Mouse (Mus musculus) stomach, postnatal 0 days (tissue): Measurements from ENCODE around the gene Stra6.

ENCODE experiments used
- CTCF ChIP-seq: IDR thresholded peaks from 2 replicates; pipeline ENCODE4 v1.5.1; 2016; ENCODE audit warnings: antibody characterized with exemption, low read depth, mild to moderate bottlenecking, moderate library complexity
- EP300 ChIP-seq: optimal IDR thresholded peaks from 2 replicates; pipeline ENCODE3; 2016; ENCODE audit warnings: antibody characterized with exemption

DNA sequence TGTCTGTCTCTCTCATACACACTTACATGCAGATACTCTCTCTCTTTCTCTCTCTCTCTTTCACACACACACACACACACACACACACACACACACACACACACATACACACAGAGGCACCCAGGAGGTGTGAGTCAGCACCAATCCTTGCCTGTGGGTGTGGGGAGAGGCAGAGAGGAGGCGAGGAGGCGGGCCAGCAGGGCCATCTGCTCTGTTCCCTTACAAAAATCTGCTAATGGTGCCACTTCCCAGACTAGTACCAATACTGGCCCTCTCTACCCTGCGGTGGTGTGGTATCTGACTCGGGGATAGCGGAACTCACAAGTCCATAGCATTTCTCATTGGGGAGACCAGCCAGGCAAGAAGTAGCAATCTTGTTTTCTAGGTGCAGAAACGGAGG lies 47.8 kb downstream of the Stra6 start:
- TF ChIP-seq EP300, result no peak
- TF ChIP-seq CTCF, result no peak
